ENCODE assay signal across 19 mouse cellular contexts in genomic region chr4:132977597-132977996, GRCm38 (mm10). TPM values are rescaled to one million over a fixed set of nuclear protein-coding genes. Genes with fewer than 3 reads are reported as not detected.
DNase-seq lines count a peak whose midpoint lies in the region; ATAC-seq and TF ChIP-seq lines count a peak whose summit lies in the region.
"Had no signal": no experiment of that assay in that cellular context is flagged by ENCODE, and none has a peak within 500 bp of the region (broad histone marks: within the 10 kb centered on the region; RNA-seq: fewer than 3 reads in every experiment).

No protein-coding gene starts in this region.

- peak overlapping the region; percentile 84 for H3K27ac ChIP-seq in bone marrow, adult 2 months (ENCODE audit: control insufficient read depth, insufficient read depth, low read depth, low read length, poor library complexity)
- no peak overlapping the region for H3K27ac ChIP-seq in forebrain, embryonic 11.5 days (ENCODE audit: low read depth, low read length)
- no peak overlapping the region for H3K27ac ChIP-seq in midbrain, embryonic 13.5 days
- H3K27ac ChIP-seq: embryonic facial prominence, embryonic 15.5 days; kidney, postnatal 0 days; limb, embryonic 15.5 days; midbrain, embryonic 12.5 days; neural tube, embryonic 13.5 days had no signal

- H3K4me2 ChIP-seq in forebrain, embryonic 11.5 days (ENCODE audit: low read depth, low read length, severe bottlenecking), result no peak overlapping the region
- H3K4me2 ChIP-seq in midbrain, embryonic 13.5 days (replicated peaks), result no peak overlapping the region
- H3K4me2 ChIP-seq: embryonic facial prominence, embryonic 15.5 days; limb, embryonic 15.5 days; midbrain, embryonic 12.5 days; neural tube, embryonic 13.5 days had no signal

- H3K4me1 ChIP-seq in bone marrow, adult 2 months (ENCODE audit: control insufficient read depth, insufficient read depth, low read length), result peaks cover 8% of the 10 kb centered on the region; the same call in 1 of the 2 replicates
- H3K4me1 ChIP-seq in forebrain, embryonic 11.5 days (replicated peaks; ENCODE audit: control insufficient read depth, insufficient read depth, low read length), result peaks cover 11% of the 10 kb centered on the region; the same call in 1 of the 2 replicates
- H3K4me1 ChIP-seq in midbrain, embryonic 13.5 days (replicated peaks), result peaks cover 36% of the 10 kb centered on the region

- no peak overlapping the region for H3K9ac ChIP-seq in forebrain, embryonic 11.5 days (ENCODE audit: low read length)
- H3K9ac ChIP-seq in midbrain, embryonic 13.5 days (replicated peaks), result no peak overlapping the region
- H3K9ac ChIP-seq: embryonic facial prominence, embryonic 15.5 days; forebrain, postnatal 0 days; limb, embryonic 15.5 days; midbrain, embryonic 12.5 days; neural tube, embryonic 13.5 days had no signal

- ATAC-seq in CD4-positive, CD25-positive, alpha-beta regulatory T cell, adult 4 months, result peak; percentile 62
- no peak for ATAC-seq in forebrain, embryonic 11.5 days (replicated peaks; ENCODE audit: low FRiP score)
- no peak for ATAC-seq in midbrain, embryonic 13.5 days
- ATAC-seq: forebrain, postnatal 0 days had no signal

- DNase-seq in kidney, adult 9 months, result peak; percentile 42
- DNase-seq in kidney, postnatal 4 days, result no peak
- peak; percentile 92 for DNase-seq in thymus, postnatal 0 days (ENCODE audit: low spot score)
- no peak for DNase-seq in urinary bladder, postnatal 10 days (ENCODE audit: low spot score)
- DNase-seq in forebrain, embryonic 11.5 days (ENCODE audit: low spot score), result no peak
- DNase-seq: cerebellum, postnatal 36 days; forebrain, postnatal 0 days; heart, postnatal 36 days; layer of hippocampus, postnatal 36 days; lung, postnatal 10 days had no signal

- WGBS in bone marrow, adult 2 months, result 11% methylated on average over 5 of the region's 5 CpGs
- WGBS in forebrain, embryonic 11.5 days, result 53% methylated on average over 5 of the region's 5 CpGs
- 54% methylated on average over 5 of the region's 5 CpGs for WGBS in midbrain, embryonic 13.5 days

- no peaks in the 10 kb centered on the region for H3K9me3 ChIP-seq in forebrain, embryonic 11.5 days (ENCODE audit: control insufficient read depth, low read length)
- no peaks in the 10 kb centered on the region for H3K9me3 ChIP-seq in midbrain, embryonic 13.5 days
- H3K9me3 ChIP-seq: embryonic facial prominence, embryonic 15.5 days; G1E; limb, embryonic 15.5 days; midbrain, embryonic 12.5 days; neural tube, embryonic 13.5 days had no signal

- no peak for TF ChIP-seq CTCF in bone marrow, adult 2 months (IDR thresholded peaks at IDR 0.05; ENCODE audit: control insufficient read depth, insufficient read depth, low read length)

- no peak for TF ChIP-seq POLR2A in bone marrow, adult 2 months (IDR thresholded peaks at IDR 0.05; ENCODE audit: borderline replicate concordance, control insufficient read depth, low read depth, low read length)

- H3K4me3 ChIP-seq in bone marrow, adult 2 months (replicated peaks; ENCODE audit: control insufficient read depth, low read depth, low read length), result peak overlapping the region; percentile 82
- H3K4me3 ChIP-seq in forebrain, embryonic 11.5 days (ENCODE audit: low read depth, low read length), result no peak overlapping the region
- no peak overlapping the region for H3K4me3 ChIP-seq in midbrain, embryonic 13.5 days (replicated peaks)
- H3K4me3 ChIP-seq: embryonic facial prominence, embryonic 15.5 days; limb, embryonic 15.5 days; midbrain, embryonic 12.5 days; neural tube, embryonic 13.5 days had no signal

- peaks cover 27% of the 10 kb centered on the region for H3K27me3 ChIP-seq in forebrain, embryonic 11.5 days (ENCODE audit: control insufficient read depth, insufficient read depth, low read length)
- peaks cover 47% of the 10 kb centered on the region for H3K27me3 ChIP-seq in midbrain, embryonic 13.5 days

- no peaks in the 10 kb centered on the region for H3K36me3 ChIP-seq in forebrain, embryonic 11.5 days (ENCODE audit: control insufficient read depth, insufficient read depth, low read length)
- H3K36me3 ChIP-seq in midbrain, embryonic 13.5 days, result no peaks in the 10 kb centered on the region
- H3K36me3 ChIP-seq: embryonic facial prominence, embryonic 15.5 days; G1E; limb, embryonic 15.5 days; midbrain, embryonic 12.5 days; neural tube, embryonic 13.5 days had no signal

RNA-seq across cellular contexts. Expression of gene Fgr, which starts 3.7 kb away (rescaled TPM):
- polyA plus RNA-seq in CD4-positive, CD25-positive, alpha-beta regulatory T cell, adult 4 months (2017; shearing (Covaris generic)), result 1 to 10 TPM; 3.7 to 8.2 TPM
- polyA plus RNA-seq in bone marrow, adult 2 months (2011; ENCODE audit: insufficient read depth, insufficient read length, low replicate concordance, missing spikeins), result 16.1 and 53.3 TPM in 2 replicates
- 6.0 and 7.8 TPM in 2 replicates for polyA plus RNA-seq in thymus, postnatal 0 days (2015; fragmentation: Nextera tagmentation; extraction: Ambion mirVana)
- polyA plus RNA-seq in forebrain, embryonic 11.5 days (2014; fragmentation: Nextera tagmentation; extraction: Ambion mirVana), result 0.13 TPM in 1 of 2 replicates, not detected in the other
- polyA plus RNA-seq in midbrain, embryonic 13.5 days (2015; fragmentation: Nextera tagmentation; extraction: Ambion mirVana), result 0.12 TPM in 1 of 2 replicates, not detected in the other
- polyA plus RNA-seq: G1E; neural tube, embryonic 13.5 days had no signal

RNA-seq across cellular contexts. Expression of gene Ahdc1, which starts 33.5 kb away (rescaled TPM):
- 1 to 10 TPM; 2.6 to 3.7 TPM for polyA plus RNA-seq in CD4-positive, CD25-positive, alpha-beta regulatory T cell, adult 4 months (2017; shearing (Covaris generic))
- 20.1 and 21.7 TPM in 2 replicates for polyA plus RNA-seq in bone marrow, adult 2 months (2011; ENCODE audit: insufficient read depth, insufficient read length, low replicate concordance, missing spikeins)
- polyA plus RNA-seq in thymus, postnatal 0 days (2015; fragmentation: Nextera tagmentation; extraction: Ambion mirVana), result 5.3 and 8.0 TPM in 2 replicates
- 5.5 and 7.5 TPM in 2 replicates for polyA plus RNA-seq in forebrain, embryonic 11.5 days (2014; fragmentation: Nextera tagmentation; extraction: Ambion mirVana)
- 10.4 and 12.6 TPM in 2 replicates for polyA plus RNA-seq in midbrain, embryonic 13.5 days (2015; fragmentation: Nextera tagmentation; extraction: Ambion mirVana)

RNA-seq across cellular contexts. Expression of gene Fam76a, which starts 55.2 kb away (rescaled TPM):
- 10 to 100 TPM; 16.5 to 21.1 TPM for polyA plus RNA-seq in CD4-positive, CD25-positive, alpha-beta regulatory T cell, adult 4 months (2017; shearing (Covaris generic))
- polyA plus RNA-seq in bone marrow, adult 2 months (2011; ENCODE audit: insufficient read depth, insufficient read length, low replicate concordance, missing spikeins), result 12.8 and 19.1 TPM in 2 replicates
- 45.4 and 52.4 TPM in 2 replicates for polyA plus RNA-seq in thymus, postnatal 0 days (2015; fragmentation: Nextera tagmentation; extraction: Ambion mirVana)
- 28.1 and 31.4 TPM in 2 replicates for polyA plus RNA-seq in forebrain, embryonic 11.5 days (2014; fragmentation: Nextera tagmentation; extraction: Ambion mirVana)
- 39.1 and 45.1 TPM in 2 replicates for polyA plus RNA-seq in midbrain, embryonic 13.5 days (2015; fragmentation: Nextera tagmentation; extraction: Ambion mirVana)

Comparison
In these comparisons a context has a peak if more than half of its experiments do, and no peak if none do; other contexts are left out.
1. DNase-seq: peak in kidney, adult 9 months (single experiment) and thymus, postnatal 0 days (single experiment); none in kidney, postnatal 4 days (0 of 2), urinary bladder, postnatal 10 days (single experiment) and forebrain, embryonic 11.5 days (single experiment).